14 mouse cellular contexts compared by ENCODE assay signal in the genomic region with DNA sequence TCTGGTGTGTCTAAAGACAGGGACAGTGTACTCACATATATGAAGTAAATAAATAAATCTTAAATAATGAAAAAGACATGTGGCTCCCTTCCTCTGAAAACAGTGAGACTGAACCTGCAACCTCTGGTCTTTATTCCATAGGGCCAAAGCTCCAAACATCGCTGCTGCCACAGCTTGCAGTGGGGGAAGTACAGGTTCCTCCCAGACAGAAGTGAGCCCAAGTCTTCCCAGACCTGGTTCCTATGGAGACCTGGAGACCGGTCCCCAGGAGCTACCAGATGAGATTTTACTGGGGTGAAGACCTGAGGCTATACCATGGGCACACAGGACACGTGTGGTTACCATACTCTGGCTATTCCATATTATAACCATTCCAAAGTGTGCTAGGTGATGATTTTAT. TPM values are rescaled to one million over a fixed set of nuclear protein-coding genes. Genes with fewer than 3 reads are reported as not detected.
DNase-seq lines count a peak whose midpoint lies in the region; ATAC-seq and TF ChIP-seq lines count a peak whose summit lies in the region.
"Had no signal": no experiment of that assay in that cellular context is flagged by ENCODE, and none has a peak within 500 bp of the region (broad histone marks: within the 10 kb centered on the region; RNA-seq: fewer than 3 reads in every experiment).

No protein-coding gene starts in this region.

- peak overlapping the region; percentile 80 for H3K4me2 ChIP-seq in heart, embryonic 13.5 days
- H3K4me2 ChIP-seq in hindbrain, embryonic 14.5 days (replicated peaks), result no peak overlapping the region
- H3K4me2 ChIP-seq: embryonic facial prominence, embryonic 15.5 days; forebrain, embryonic 12.5 days; lung, embryonic 15.5 days had no signal

- no peaks in the 10 kb centered on the region for H3K27me3 ChIP-seq in heart, embryonic 13.5 days (replicated peaks)
- H3K27me3 ChIP-seq in hindbrain, embryonic 14.5 days (ENCODE audit: control insufficient read depth, insufficient read depth, low read length), result no peaks in the 10 kb centered on the region
- H3K27me3 ChIP-seq: embryonic facial prominence, embryonic 15.5 days; forebrain, embryonic 12.5 days; limb, embryonic 12.5 days; lung, embryonic 15.5 days had no signal

- TF ChIP-seq CTCF in left cerebral cortex, adult 2 months (IDR thresholded peaks at IDR 0.05), result no peak
- no peak for TF ChIP-seq CTCF in embryonic fibroblast, embryonic 13.5 days (IDR thresholded peaks at IDR 0.05; ENCODE audit: borderline replicate concordance, insufficient read depth, low read length)

- peaks cover 47% of the 10 kb centered on the region for H3K36me3 ChIP-seq in heart, embryonic 13.5 days
- peaks cover 18% of the 10 kb centered on the region for H3K36me3 ChIP-seq in ES-E14 (ENCODE audit: control insufficient read depth, insufficient read depth, low read length, poor library complexity, severe bottlenecking)
- peaks cover 21% of the 10 kb centered on the region for H3K36me3 ChIP-seq in hindbrain, embryonic 14.5 days (replicated peaks; ENCODE audit: control insufficient read depth, insufficient read depth)

- no peaks in the 10 kb centered on the region for H3K9me3 ChIP-seq in heart, embryonic 13.5 days
- no peaks in the 10 kb centered on the region for H3K9me3 ChIP-seq in ES-E14 (ENCODE audit: control insufficient read depth, insufficient read depth, low read depth, low read length)
- no peaks in the 10 kb centered on the region for H3K9me3 ChIP-seq in hindbrain, embryonic 14.5 days (ENCODE audit: control insufficient read depth, low read length)
- H3K9me3 ChIP-seq: embryonic facial prominence, embryonic 15.5 days; forebrain, embryonic 12.5 days; hindbrain, embryonic 10.5 days; lung, embryonic 15.5 days had no signal

- 76% methylated on average over 3 of the region's 3 CpGs for WGBS in heart, embryonic 13.5 days
- WGBS in hindbrain, embryonic 14.5 days, result 87% methylated on average over 3 of the region's 3 CpGs

- no peak for DNase-seq in heart, adult 9 months (ENCODE audit: low spot score in 2 of 2)
- no peak for DNase-seq in left cerebral cortex, adult 2 months (ENCODE audit: extremely low spot score in 1 of 2, low spot score in 2 of 2)
- DNase-seq in left cerebral cortex, postnatal 14 days (ENCODE audit: low spot score in 2 of 2), result no peak
- no peak for DNase-seq in ES-E14 (ENCODE audit: low read depth, low spot score)
- no peak for DNase-seq in hindbrain, embryonic 14.5 days (ENCODE audit: low spot score)

- peak overlapping the region; percentile 42 for H3K9ac ChIP-seq in heart, embryonic 13.5 days
- H3K9ac ChIP-seq in ES-E14 (ENCODE audit: insufficient read depth, low read depth, low read length, poor library complexity, severe bottlenecking), result no peak overlapping the region; the same call in 1 of the 2 replicates
- H3K9ac ChIP-seq in hindbrain, embryonic 14.5 days, result no peak overlapping the region
- H3K9ac ChIP-seq: embryonic facial prominence, embryonic 15.5 days; limb, embryonic 12.5 days had no signal

- intact Hi-C loops in left cerebral cortex, adult 2 months (cut with DNase I), result loop anchor here (1.0 to 2.0 kb wide), 3 partner anchors 24 to 64 kb away; partner anchors contain the start of gene Frmd8
- intact Hi-C loops in left cerebral cortex, postnatal 14 days (cut with DNase I), result loop anchor here (1.0 kb wide), 1 partner anchor 58 kb away; no protein-coding TSS in a partner anchor

- in situ Hi-C loops in ES-E14 (cut with MboI; ENCODE audit: low sequenced_read_pairs in 2 of 2, unreplicated experiment in 2 of 2), result no loop called here

- no peak for TF ChIP-seq POLR2A in embryonic fibroblast, embryonic 13.5 days (IDR thresholded peaks at IDR 0.05; ENCODE audit: low read depth, low read length)

- H3K4me1 ChIP-seq in heart, embryonic 13.5 days, result peaks cover 70% of the 10 kb centered on the region
- H3K4me1 ChIP-seq in ES-E14 (ENCODE audit: control insufficient read depth in 2 of 2, insufficient read depth in 2 of 2, low read length in 2 of 2, poor library complexity in 1 of 2), result peaks cover 0 to 32% of the 10 kb centered on the region in 2 experiments; a peak in 2 of 4 replicates
- peaks cover 17% of the 10 kb centered on the region for H3K4me1 ChIP-seq in embryonic fibroblast, embryonic 13.5 days (ENCODE audit: control insufficient read depth, insufficient read depth, low read length)
- peaks cover 35% of the 10 kb centered on the region for H3K4me1 ChIP-seq in hindbrain, embryonic 14.5 days (replicated peaks; ENCODE audit: control insufficient read depth, insufficient read depth, low read length)

- no peak for ATAC-seq in heart, embryonic 13.5 days (ENCODE audit: extremely low read depth, insufficient number of reproducible peaks, low FRiP score, low TSS enrichment)
- ATAC-seq in megakaryocyte-erythroid progenitor cell, adult 5-6 weeks (replicated peaks; ENCODE audit: low FRiP score, low TSS enrichment, poor library complexity, severe bottlenecking), result no peak
- no peak for ATAC-seq in hindbrain, embryonic 14.5 days (ENCODE audit: low FRiP score)
- ATAC-seq: midbrain, embryonic 16.5 days had no signal

- peak overlapping the region; percentile 100; the same call in 1 of the 2 replicates for H3K27ac ChIP-seq in heart, embryonic 13.5 days (replicated peaks)
- peak overlapping the region; percentile 99 for H3K27ac ChIP-seq in left cerebral cortex, adult 2 months
- H3K27ac ChIP-seq in ES-E14 (ENCODE audit: insufficient read depth, low read depth, low read length, poor library complexity, severe bottlenecking), result peak overlapping the region; percentile 79; the same call in 1 of the 2 replicates
- H3K27ac ChIP-seq in embryonic fibroblast, embryonic 13.5 days (ENCODE audit: insufficient read depth, low read length), result peak overlapping the region; percentile 50; the same call in 1 of the 2 replicates
- no peak overlapping the region for H3K27ac ChIP-seq in hindbrain, embryonic 14.5 days

- no peak overlapping the region for H3K4me3 ChIP-seq in heart, embryonic 13.5 days
- H3K4me3 ChIP-seq in left cerebral cortex, adult 2 months, result no peak overlapping the region
- H3K4me3 ChIP-seq in ES-E14 (ENCODE audit: insufficient read depth in 1 of 2, low read depth in 1 of 2, low read length in 2 of 2, poor library complexity in 1 of 2, severe bottlenecking in 1 of 2), result no peak overlapping the region
- H3K4me3 ChIP-seq in embryonic fibroblast, embryonic 13.5 days (ENCODE audit: insufficient read depth, low read length), result no peak overlapping the region
- no peak overlapping the region for H3K4me3 ChIP-seq in hindbrain, embryonic 14.5 days (replicated peaks; ENCODE audit: low read length)
- H3K4me3 ChIP-seq: embryonic facial prominence, embryonic 15.5 days; forebrain, embryonic 12.5 days; lung, embryonic 15.5 days had no signal

TF ChIP-seq in ES-E14, 5 proteins besides CTCF, POLR2A, EP300 and RAD21:
- TF ChIP-seq CHD2 (IDR thresholded peaks at IDR 0.05; ENCODE audit: low read depth, low read length), result no peak
- no peak for TF ChIP-seq HCFC1 (IDR thresholded peaks at IDR 0.05; ENCODE audit: borderline replicate concordance, insufficient read depth, low read length)
- no peak for TF ChIP-seq MAFK (IDR thresholded peaks at IDR 0.05; ENCODE audit: insufficient read depth, low read depth, low read length)
- no peak for TF ChIP-seq ZNF384 (IDR thresholded peaks at IDR 0.05; ENCODE audit: low read depth, low read length)

RNA-seq across cellular contexts. Expression of gene Frmd8, which starts 24.2 kb away (rescaled TPM):
- 27.4 and 29.0 TPM in 2 replicates for polyA plus RNA-seq in heart, embryonic 13.5 days (2015; fragmentation: Nextera tagmentation; extraction: Ambion mirVana)
- total RNA-seq in left cerebral cortex, adult 2 months (2021), result 10 to 100 TPM; 10.1 to 13.4 TPM
- total RNA-seq in left cerebral cortex, postnatal 14 days (2021), result 10 to 100 TPM; 11.1 to 12.1 TPM
- total RNA-seq in ES-E14 (2012; rRNA removed), result 33.4 and 35.7 TPM in 2 replicates
- 24.9 and 35.7 TPM in 2 replicates for polyA plus RNA-seq in embryonic fibroblast, embryonic 13.5 days (2011; ENCODE audit: insufficient read length, low read depth, missing spikeins)
- total RNA-seq in megakaryocyte-erythroid progenitor cell, adult 5-6 weeks (2014; fragmentation: Nextera tagmentation), result 12.5 and 14.1 TPM in 2 replicates
- total RNA-seq in megakaryocyte-erythroid progenitor cell, adult 5-6 weeks (2017), result 10.7 and 14.3 TPM in 2 replicates
- polyA plus RNA-seq in hindbrain, embryonic 14.5 days (2014; fragmentation: Nextera tagmentation; extraction: Ambion mirVana), result 11.3 and 13.1 TPM in 2 replicates

RNA-seq across cellular contexts. Expression of gene Slc25a45, which starts 26.7 kb away (rescaled TPM):
- 3.7 and 4.2 TPM in 2 replicates for polyA plus RNA-seq in heart, embryonic 13.5 days (2015; fragmentation: Nextera tagmentation; extraction: Ambion mirVana)
- 1 to 10 TPM; 2.5 to 2.7 TPM for total RNA-seq in left cerebral cortex, adult 2 months (2021)
- 1 to 10 TPM; 2.8 to 3.0 TPM for total RNA-seq in left cerebral cortex, postnatal 14 days (2021)
- total RNA-seq in ES-E14 (2012; rRNA removed), result 1.2 and 1.9 TPM in 2 replicates
- polyA plus RNA-seq in embryonic fibroblast, embryonic 13.5 days (2011; ENCODE audit: insufficient read length, low read depth, missing spikeins), result 1.3 and 3.5 TPM in 2 replicates
- 10.0 and 20.1 TPM in 2 replicates for total RNA-seq in megakaryocyte-erythroid progenitor cell, adult 5-6 weeks (2014; fragmentation: Nextera tagmentation)
- 11.7 and 11.9 TPM in 2 replicates for total RNA-seq in megakaryocyte-erythroid progenitor cell, adult 5-6 weeks (2017)
- polyA plus RNA-seq in hindbrain, embryonic 14.5 days (2014; fragmentation: Nextera tagmentation; extraction: Ambion mirVana), result 1.5 and 2.5 TPM in 2 replicates

RNA-seq across cellular contexts. Expression of gene Tigd3, which starts 43.1 kb away (rescaled TPM):
- 1.9 and 2.0 TPM in 2 replicates for polyA plus RNA-seq in heart, embryonic 13.5 days (2015; fragmentation: Nextera tagmentation; extraction: Ambion mirVana)
- 1 to 10 TPM; 4.3 to 4.7 TPM for total RNA-seq in left cerebral cortex, adult 2 months (2021)
- 1 to 10 TPM; 5.6 to 5.9 TPM for total RNA-seq in left cerebral cortex, postnatal 14 days (2021)
- total RNA-seq in ES-E14 (2012; rRNA removed), result 2.1 and 2.2 TPM in 2 replicates
- polyA plus RNA-seq in embryonic fibroblast, embryonic 13.5 days (2011; ENCODE audit: insufficient read length, low read depth, missing spikeins), result 0.60 and 1.5 TPM in 2 replicates
- total RNA-seq in megakaryocyte-erythroid progenitor cell, adult 5-6 weeks (2014; fragmentation: Nextera tagmentation), result 5.3 and 5.9 TPM in 2 replicates
- 2.2 and 3.1 TPM in 2 replicates for total RNA-seq in megakaryocyte-erythroid progenitor cell, adult 5-6 weeks (2017)
- polyA plus RNA-seq in hindbrain, embryonic 14.5 days (2014; fragmentation: Nextera tagmentation; extraction: Ambion mirVana), result 6.1 and 9.4 TPM in 2 replicates
